Mouse (Mus musculus) skeletal muscle tissue, adult 2 months (tissue): ENCODE results near the gene Gm10491.
"Not testable (repeated sequence)": the region's sequence is repeated elsewhere in the genome, so short reads cannot be mapped to it uniquely, and the experiment has no call there.

ENCODE experiments used
- DNase-seq: peaks from one replicate; pipeline ENCODE4 v3.0.0-alpha.2; 2012; ENCODE audit warnings: low read depth, low spot score

Gm10491 gene

DNA sequence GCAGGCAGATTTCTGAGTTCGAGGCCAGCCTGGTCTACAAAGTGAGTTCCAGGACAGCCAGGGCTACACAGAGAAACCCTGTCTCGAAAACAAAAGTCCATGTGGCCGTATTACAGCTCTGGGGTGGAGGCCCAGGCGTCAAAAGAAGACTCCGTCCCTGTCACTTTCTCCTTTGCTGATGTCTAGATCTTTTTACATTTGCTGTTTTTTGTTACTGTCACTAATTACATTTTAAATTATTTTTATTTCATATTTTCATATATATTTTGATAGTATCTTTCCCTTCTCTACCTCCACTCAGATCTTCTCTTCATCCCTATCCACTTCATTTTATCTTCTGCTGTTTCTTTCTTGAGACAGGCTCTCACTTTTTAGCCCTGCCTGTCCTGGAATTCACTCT is at the start of gene Gm10491:
Gene Gm10491 (minus strand): TSS at position 101 of the 400 bp plus-strand sequence.
- no peak for DNase-seq

DNA sequence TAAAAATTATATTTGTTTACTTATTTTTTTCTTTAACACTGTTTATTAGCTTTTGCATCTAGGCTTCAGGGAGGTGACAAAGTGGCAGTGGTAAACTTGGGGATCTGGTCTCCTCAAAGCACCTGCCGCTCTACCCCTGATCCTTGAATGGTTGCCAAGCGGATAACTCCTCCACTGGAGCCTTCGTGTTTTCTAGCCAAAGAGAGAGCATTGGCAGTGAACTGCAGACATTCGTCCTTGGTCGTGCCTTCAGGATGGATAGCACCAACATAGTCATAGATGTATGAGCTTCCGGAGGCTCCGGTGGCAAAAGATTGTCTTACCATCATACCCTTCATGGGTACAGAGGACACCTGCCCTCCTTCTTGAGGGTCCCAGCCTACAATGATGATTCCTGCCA is 42.5 kb upstream of the Gm10491 start:
- no peak for DNase-seq

DNA sequence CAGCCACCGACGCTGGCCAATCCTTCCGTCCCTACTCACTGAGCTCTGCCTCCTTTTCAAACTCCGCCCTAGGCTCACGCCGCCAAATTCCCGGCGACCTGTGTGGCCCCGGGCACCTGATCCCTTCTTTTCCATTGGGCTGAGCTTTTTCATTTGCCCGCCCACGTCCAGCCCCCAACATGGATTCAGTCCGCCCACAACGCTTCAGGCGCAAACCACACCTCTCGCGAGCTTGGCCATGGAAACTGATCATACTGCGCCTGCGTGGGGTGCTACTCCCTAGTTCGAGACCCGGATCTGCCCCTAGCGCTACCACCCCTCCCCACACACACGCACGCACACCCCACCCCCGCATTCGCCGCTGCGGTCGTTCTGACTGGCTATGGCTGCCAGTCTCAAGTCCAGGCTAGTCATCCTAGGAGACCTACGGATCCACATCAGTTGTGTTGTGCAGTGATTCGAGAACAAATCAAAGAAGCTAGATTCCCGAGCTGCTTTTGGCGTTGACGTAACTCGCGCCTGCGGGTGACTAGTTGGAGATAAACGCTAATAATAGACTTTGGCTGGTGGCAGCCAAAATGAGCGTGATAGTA is 40.4 kb upstream of the Gm10491 start:
- DNase-seq, result peak; percentile 92

DNA sequence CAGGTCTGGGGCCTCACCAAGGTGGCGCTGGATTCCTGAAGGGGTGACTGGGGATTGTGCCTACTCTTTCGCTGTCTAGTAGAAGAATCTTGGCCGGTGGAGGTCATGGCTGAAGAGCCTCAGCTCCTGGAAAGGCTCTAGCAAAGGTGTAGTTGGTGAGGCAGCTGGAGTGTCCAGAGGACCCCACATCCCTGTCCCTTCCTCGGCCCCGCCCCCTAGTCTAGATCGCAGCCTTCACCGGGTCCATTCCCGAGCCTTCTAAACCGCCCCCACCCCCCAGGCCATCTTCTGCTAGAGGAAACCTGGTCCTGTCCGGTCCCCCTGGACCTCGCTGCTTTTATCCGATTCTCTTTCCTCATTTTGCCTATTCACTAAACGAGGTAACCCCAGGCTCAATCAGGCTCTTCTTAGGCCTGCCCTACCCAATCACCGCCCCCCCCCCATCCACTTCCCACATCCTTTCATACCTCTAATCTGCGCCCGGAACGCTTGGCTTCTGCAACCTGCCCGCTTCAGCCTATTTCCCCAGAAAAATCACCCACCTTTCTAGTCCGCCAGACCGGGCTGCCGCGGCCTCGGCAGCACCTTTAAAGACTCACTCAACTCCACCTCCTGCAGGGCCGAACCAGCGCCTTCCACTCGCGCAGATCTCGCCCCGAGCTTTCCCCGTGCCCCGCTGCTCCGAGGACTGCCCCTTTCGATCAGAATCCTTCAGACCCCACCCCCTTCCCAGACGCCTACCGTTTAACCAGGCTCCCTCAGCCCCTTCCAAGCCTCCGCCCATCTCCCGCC is 39.7 kb upstream of the Gm10491 start, which contains the start of gene Hdac6:
Gene Hdac6 (minus strand): TSS at position 782 of the 792 bp plus-strand sequence.
- DNase-seq, result no peak

DNA sequence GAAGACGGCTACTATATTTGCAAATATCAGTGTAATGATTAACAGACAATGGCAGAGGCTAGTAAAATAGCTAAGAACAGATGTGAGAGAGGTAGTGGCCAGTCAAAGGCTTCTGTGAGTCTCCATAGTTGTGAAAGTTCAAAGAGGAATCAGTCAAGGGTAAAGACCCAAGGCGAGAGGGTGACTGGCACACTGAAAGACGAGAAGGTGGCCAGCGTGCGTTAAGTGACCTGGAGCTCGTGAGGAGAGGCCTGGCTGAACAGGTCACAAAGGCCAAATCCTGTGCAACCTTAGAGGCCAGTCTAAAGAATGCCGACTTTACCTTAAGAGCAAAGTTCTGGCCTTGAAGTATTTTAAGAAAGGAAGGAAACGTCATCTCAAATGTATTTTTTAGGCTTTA is 38.0 kb upstream of the Gm10491 start:
- DNase-seq, result no peak

DNA sequence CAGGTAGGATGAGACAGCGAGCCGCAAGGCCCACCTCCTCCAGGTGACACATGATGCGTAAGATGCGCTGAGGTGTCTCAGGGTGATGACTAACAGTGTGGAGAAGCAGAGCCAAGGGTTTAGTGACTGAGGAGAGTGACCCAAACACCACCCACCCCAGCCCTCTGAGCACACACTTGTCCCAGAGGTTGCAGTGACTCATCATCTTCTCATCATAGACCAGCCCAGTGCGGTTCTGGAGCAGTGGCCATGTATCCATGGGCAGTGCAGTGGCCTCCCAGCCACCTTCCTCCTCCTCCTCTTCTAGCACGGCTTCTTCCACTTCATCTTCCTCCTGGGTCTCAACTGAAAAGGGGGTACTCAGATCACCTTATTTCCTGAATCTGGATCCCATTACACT is 30.0 kb upstream of the Gm10491 start:
- no peak for DNase-seq

DNA sequence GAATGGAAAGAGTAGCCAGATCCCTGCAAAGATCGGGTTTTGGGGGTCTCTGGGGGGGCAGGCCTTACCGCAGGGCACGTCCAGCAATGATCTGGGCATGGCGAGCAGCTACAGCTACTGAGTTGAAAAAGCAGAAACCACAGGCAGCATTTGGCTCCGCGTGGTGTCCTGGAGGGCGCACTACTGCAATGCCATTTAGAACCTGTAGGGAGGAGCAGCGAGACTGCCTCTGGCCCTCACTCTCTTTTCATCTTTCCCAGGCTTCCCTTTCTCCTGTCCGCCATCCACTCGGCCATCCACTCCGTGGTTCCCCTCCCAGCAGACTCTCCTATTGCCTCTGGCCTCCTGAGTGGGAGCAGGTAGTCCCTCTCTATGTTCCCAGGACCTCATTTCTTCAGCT is 29.2 kb upstream of the Gm10491 start:
- DNase-seq, result no peak

DNA sequence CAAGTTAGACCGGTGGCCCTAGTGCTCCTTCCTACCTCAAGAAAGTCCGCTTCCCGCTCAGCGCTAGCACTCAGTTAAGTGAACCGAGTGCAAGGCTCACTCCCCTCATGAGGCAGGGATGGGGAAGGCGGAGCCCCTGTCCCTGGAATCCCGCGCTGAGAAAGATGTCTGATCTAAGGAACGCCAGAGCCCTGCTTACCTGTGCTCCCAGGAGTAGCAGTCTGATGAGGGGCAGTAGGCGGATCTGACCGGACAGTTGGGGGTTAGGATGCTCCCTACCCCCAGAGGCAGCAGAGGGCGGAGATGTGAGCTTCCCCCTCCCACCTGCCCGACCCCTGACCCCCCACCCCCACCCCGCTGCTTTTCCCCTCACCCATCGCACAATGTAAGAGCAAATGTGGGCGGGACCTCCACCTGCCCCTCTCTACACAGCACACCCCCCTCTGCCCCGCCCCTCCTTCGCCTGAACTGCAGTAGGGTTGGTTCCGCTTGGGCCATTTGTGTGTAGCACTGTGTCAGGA is 20.7 kb upstream of the Gm10491 start, which contains the start of gene Eras:
Gene Eras (minus strand): TSS at position 338 of the 521 bp plus-strand sequence.
- DNase-seq, result no peak

DNA sequence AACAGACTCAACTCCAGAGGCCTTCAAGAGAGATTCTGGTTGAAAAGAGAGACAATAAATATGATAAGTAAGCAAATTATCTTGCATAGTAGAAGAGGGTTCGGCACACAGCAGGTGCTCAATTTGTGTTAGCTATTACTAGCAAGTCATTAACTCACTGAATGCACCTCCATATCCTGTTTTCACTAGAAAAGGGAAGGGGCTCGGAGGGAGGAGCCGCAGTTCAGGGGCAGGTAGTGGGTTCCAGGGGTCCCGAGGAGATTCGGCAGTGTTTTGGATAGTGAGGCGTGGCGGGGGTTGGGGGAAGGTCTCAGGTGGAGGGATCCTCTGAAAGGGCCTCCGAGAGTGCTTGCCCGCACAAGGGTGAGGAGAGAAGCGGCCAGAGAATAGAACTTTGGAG is 19.5 kb upstream of the Gm10491 start:
- no peak for DNase-seq

DNA sequence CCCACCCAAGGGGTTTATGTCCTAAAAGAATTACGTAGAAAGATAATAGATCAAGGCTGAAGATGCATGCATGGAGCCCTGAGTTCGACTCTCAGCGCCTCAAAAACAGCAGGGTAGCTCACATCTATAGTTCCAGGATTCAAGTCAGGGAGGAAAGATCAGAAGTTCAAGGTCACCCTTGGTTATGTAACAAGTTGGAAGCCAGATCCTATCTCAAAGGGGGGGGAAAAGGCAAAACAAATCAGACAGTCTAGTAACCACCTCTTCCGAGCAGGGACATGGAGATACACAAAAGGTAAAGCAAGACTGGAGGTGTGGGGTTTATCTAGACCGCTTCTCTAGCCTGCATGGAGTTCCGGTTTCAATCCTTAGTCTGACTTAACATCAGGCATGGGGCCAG is 18.6 kb upstream of the Gm10491 start:
- DNase-seq, result no peak

DNA sequence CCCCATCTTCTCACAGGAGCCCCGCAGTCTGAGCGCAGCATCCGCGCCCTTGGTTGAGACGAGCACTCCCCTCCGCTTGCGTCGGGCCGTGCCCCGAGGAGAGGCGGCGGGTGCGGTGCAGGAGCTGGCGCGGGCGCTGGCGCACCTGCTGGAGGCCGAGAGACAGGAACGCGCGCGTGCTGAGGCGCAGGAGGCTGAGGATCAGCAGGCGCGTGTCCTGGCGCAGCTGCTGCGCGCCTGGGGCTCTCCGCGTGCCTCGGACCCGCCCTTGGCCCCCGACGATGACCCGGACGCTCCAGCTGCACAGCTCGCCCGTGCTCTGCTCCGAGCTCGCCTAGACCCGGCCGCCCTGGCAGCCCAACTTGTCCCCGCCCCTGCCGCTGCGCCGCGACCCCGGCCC is 14.4 kb upstream of the Gm10491 start:
- no peak for DNase-seq

DNA sequence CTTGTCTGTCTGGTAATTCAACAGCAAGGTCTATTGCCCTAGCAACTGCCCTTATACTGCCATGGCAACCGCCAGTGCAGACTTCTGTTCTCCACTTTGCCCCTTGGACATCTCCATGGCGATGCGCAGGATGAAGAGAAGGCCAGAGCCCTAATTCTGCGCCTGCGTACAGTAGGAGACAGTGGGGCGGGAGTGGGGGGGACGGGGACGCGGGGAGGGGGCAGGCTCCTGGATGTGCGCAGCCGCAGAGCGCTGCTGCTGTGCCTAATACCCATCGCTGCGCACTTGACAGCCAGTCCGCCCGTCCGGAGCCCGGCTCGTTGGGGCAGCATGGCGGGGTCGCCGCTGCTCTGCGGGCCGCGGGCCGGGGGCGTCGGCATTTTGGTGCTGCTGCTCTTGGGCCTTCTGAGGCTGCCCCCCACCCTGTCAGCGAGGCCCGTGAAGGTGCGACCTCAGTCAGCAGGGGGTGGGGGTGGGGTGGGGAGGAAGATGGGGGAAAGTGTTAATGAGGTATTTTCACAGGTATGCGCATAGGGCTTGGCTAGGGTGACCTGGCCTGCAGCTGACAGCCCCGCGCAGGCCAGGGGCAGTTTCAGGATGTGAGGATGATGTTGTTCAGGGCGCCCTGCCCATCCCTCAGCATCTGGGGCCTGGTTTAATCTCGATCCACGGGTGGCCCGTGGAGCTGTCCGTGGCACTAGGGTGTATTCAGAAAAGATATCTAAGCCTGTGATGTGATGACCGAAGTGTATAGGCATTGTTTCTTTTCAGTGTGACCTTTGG is 12.2 kb upstream of the Gm10491 start, which contains the start of gene Pcsk1n:
Gene Pcsk1n (plus strand): TSS at position 222 of the 783 bp plus-strand sequence.
- no peak for DNase-seq

DNA sequence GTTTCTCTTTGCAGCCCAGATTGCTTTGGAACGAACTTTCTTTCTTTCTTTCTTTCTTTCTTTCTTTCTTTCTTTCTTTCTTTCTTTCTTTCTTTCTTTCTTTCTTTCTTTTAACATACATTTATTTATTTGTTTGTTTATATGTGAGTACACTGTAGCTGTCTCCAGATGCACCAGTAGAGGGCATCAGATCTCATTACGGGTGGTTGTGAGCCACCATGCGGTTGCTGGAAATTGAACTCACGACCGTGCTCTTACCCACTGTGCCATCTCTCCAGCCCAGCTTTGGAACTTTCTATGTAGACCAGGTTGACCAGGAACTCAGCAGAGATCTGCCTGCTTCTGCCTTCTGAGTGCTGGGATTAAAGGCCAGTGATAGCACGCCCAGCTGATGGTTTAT is 10.3 kb upstream of the Gm10491 start:
- not testable (repeated sequence) for DNase-seq

DNA sequence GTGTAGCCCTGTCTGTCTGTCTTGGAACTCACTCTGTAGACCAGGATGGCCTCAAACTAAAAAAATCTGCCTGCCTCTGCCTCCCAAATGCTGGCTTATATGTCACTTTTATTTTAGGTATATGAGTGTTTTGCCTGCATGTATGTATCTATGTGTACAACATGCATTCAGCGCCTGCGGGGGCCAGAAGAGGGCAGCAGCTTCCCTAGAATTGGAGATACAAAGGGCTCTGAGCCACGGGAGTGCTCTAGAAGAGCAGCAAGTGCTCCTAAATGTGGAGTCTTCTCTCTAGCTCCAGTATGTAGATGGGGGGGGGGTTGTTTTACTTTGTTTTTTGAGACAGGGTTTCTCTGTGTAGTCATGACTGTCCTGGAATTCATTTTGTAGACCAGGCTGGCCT is 8.0 kb upstream of the Gm10491 start:
- DNase-seq, result not testable (repeated sequence)

DNA sequence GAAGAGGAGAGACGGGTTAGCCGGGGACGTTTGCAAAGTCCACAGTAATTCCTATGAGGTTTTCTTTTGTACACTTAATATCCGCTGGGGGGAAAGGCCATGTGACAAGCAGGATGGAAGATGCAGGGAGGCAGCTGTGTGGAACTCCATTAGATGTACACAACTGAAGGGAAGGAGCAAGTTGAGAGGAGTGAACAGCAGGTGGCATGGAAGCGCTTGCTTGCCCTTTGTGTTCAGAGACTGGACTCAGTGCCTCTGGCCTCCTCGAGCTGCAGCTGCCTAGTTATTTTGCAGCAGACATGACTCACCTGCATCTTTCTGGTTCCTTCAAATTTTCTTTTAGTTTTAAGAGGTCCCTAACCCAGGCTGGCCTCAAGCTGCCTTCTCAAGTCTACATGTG is 2.8 kb upstream of the Gm10491 start:
- no peak for DNase-seq

DNA sequence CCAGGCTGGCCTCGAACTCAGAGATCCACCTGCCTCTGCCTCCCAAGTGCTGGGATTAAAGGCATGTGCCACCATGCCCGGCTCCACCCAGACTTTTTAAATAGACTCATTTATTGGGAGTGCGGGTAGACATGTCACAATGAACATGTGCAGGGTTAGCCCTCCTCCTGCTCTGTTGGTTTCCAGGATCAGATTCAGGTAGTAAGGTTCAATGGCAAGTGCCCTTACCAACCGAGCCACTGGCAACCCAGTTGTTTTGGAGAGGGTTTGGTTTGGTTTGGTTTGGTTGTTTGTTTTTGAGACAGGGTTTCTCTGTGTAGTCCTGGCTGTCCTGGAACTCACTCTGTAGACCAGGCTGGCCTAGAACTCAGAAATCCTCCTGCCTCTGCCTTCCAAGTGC is 1.6 kb upstream of the Gm10491 start, which contains the start of gene Gm10490:
Gene Gm10490 (plus strand): TSS at position 301 of the 400 bp plus-strand sequence.
- DNase-seq, result not testable (repeated sequence)

DNA sequence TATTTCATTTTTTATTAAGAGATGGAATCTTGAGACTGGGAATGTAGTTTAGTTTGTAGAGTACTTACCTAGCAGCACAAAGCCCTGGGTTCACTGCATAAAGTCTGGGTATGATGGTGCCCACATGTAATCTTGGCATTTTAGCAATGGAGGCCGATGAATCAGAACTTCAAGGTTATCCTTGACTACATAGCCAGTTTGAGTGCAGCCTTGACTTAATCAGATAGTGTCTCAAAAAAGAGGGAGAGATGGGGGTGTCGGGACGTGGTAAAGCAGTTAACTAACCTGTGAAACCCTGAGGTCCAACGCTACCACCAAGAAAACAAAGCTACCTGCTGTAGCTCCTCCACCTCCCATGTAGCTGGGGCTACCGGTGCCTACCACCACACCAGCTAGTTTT is 3.2 kb downstream of the Gm10491 start:
- no peak for DNase-seq

DNA sequence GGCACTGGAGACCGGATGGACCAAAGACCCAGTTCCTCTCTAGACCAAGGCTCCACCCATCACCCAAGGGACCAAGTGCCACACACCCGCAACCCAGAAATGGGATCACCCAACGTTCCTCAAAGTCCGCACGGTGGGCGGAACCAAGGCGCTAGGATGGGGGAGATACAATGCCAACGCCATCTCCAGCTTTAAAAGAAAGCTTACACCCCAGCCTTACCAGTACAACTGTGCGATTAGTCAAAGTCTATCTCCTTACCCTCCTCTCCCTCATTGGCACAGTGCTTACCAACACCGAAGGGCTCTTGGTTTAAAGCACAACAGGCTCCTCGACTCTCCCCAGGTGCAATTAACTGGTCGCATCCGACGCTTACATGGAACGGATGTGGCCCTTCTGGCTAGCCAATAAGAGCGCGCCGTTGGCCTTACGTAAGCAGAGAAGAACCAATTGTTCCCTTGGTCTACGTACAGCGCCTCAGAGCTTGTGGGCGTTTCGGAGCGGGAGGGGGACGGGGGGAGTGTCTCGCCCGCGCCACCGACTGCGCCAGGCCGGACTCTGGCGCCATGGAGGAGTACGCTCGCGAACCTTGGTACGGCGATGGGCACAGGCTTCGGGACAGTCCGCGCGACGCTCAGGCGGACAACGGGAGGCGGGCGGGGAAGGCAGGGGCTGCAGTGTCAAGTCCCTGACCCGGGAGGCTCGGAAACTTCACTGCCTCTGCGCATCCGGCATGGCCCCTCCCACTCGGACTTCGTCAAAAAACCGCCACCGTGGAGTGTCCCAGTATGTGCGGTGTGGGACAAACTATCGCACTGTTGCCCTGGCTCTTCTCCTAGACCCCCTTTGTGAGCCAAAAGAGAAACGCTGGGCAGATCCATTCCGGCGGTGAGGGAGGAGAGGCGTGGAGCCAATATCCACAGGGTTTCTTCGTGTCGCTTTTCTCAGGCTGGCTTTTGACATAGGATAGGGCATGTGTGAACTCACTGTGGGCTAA is 8.5 kb downstream of the Gm10491 start, which contains the start of the genes Pqbp1 and Timm17b:
Gene Pqbp1 (minus strand): TSS at position 390 of the 995 bp plus-strand sequence.
Gene Timm17b (plus strand): TSS at position 478 of the 995 bp plus-strand sequence.
- DNase-seq, result peak; percentile 91

DNA sequence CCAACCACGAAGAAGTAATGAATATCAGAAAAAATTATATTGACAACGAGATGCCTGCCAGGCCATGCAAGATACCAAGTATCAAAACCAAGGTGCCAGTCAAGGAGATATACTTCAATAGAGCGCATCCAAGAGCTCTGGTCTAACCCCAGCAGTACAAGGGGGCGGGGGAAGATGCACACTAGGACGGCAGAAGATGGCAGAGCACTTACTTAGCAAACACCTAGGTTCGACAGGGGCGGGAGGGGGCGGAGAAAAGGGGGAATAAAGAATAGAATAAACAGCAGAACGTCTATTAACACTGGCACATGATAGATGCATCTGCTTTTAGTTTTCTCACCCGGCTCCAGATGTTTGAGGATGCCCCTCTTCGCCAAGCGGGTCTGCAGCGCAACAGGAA is 9.4 kb downstream of the Gm10491 start:
- DNase-seq, result no peak

DNA sequence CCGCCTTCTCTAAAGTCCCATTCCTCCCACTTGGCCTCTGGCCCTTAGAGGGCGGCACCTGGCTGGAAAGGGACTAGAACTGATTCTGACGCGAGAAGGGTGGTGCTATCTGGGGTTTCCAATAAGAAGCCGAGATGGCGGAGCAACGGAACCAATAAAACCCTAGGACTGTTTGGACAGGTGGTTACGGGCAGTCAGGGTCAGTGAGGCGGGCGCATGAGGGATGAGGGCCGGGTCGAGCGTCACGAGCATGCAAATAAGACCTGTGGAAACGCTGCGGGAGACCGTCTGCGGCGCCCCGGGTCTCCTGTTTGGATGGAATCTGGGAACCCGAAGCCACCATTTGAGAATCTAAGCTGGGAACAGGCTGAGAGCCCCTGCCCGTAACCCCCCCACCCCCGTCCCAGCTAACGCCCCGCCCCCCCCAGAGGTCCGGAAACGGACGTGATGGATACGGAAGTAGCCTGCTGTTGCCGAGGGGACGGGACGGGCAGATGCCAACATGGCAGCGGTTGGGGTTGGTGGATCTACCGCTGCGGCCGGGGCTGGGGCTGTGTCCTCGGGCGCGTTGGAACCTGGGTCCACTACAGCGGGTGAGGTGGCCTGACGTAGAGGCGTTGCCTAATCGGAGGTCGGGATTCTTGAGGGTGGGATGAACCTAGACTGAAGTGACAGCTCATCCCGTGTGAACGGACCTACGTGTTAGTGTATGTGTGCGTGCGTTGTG is 23.6 kb downstream of the Gm10491 start, which contains the start of gene Slc35a2:
Gene Slc35a2 (plus strand): TSS at position 188 of the 727 bp plus-strand sequence.
- peak; percentile 88 for DNase-seq
